Mouse (Mus musculus): ENCODE results near the gene Mybl2.

DNA sequence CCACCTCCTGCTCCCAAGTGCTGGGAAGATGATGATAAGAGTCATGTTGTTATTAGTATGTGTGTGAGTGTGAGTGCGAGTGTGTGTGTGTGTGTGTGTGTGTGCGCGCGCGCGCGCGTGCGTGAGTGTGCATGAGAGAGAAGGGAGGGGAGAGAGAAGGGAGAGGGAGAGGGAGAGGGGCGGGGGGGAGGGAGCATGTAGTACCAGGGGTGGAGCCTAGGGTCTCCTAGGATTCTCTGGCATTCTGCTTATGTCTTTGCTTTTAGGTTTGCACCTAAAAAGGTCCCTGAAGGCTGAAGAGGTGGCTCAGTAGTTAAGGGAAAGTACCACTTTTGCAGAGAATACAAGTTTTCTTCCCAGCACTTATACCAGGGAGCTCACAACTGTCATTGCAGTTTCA, 40.4 kb downstream of the Mybl2 start:
- TF ChIP-seq CHD2 (IDR thresholded peaks at IDR 0.05; ENCODE audit: low read depth, low read length) (no peak), HCFC1 (IDR thresholded peaks at IDR 0.05; ENCODE audit: borderline replicate concordance, insufficient read depth, low read length) (no peak), ZC3H11A (IDR thresholded peaks at IDR 0.05; ENCODE audit: borderline replicate concordance, low read depth, low read length) (no peak), ZNF384 (IDR thresholded peaks at IDR 0.05; ENCODE audit: low read depth, low read length) (no peak)

Measured in ES-E14 (cell line).